Mouse (Mus musculus) layer of hippocampus, adult 2 months (tissue): ENCODE data around the gene Cryba4. TPM values are rescaled to one million over a fixed set of nuclear protein-coding genes. Genes with fewer than 3 reads are reported as not detected.

Experiments
- DNase-seq, 2 experiments: peaks; one replicate each; pipeline ENCODE4 v3.0.0; 2022; ENCODE audit warnings: low spot score in 2 of 2
- H3K27ac ChIP-seq: fragments of 200-600 bp; 2 replicates; pipeline ENCODE4 v1.8.1; 2022
- H3K4me3 ChIP-seq: fragments of 200-600 bp; 2 replicates; pipeline ENCODE4 v1.8.1; 2022; ENCODE audit warnings: mild to moderate bottlenecking
- CTCF ChIP-seq: fragments of 200-600 bp; conservative IDR thresholded peaks from 2 replicates; pipeline ENCODE4 v1.8.1; 2022; ENCODE audit warnings: antibody characterized with exemption, mild to moderate bottlenecking, moderate library complexity
- total RNA-seq, 2 experiments: library from RNA; stranded (reverse); gene quantifications; 2 replicates each; pipeline ENCODE4 v1.2.3; 2021

Cryba4 gene
- total RNA-seq, 2 experiments from 2014 or later = 1.0 to 1.5 TPM

DNA sequence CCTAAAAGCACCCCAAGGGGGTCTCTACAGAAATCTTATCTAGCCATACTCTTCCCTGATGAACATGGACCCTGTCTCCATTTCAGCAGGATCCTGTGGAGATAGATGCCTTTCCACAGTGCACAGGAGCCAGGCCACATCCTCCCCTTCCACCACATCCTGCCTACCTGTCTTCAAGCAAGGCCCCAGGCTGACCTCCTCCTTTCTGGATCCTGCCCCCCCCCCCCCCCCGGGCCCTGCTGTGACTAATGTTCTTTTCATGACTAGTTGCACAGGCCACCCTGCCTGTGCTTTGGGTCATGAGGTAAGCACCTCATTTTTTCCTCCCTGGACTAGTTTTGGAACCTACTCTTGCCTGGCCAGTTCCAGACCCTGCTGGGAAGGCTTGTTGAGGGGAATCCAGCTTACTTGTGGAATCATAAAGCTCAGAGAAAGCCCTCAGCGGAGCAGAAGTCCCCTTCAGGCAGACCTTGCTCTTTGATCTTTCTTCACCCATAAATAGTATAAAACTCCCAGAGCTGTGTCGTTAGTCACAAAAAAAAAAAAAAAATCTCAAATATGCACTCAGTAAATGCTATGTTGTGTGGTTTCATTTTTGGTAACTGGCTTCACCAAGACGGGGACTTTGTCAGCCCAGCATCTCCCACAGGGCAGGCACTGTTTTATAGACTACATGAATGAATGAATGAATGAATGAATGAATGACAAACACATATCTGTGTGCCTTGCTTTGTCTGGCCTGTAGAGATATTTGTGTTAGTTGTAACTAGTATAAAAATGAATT is 22.9 kb upstream of the Cryba4 start:
- DNase-seq = no peak

DNA sequence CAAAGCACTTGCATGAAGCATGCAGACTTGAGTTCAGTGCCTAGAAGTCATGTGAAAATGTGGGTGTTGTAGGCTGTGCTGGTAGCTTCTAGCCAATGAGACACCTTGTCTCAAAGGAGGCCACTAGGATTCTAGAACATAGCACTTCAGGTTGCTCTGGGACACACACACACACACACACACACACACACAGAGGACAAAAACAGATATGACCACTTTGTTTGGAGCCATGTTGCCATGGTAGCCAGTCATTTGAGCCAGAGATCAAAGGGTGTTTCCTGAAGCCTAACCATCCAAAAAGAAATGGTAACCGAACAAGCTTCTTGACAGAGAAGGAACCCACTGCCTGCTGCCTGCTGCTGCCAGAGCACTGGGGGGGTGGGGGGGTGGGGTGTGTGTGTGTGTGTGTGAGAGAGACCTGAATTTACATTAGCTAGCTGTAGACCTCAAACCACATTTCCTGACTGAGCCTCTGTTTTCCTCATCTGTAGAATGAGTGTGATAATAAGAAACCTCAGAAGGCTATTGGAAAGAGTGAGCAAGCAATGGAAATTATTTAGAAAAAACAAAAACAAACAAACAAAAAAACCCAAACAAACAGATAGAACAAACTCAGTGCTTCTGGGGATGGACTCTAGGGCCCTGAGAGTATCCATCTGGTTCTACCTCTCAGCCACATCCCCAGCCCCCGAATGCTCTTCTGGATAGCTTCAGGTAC is 21.6 kb upstream of the Cryba4 start:
- no peak overlapping the region for H3K4me3 ChIP-seq
- H3K27ac ChIP-seq = no peak overlapping the region
- DNase-seq = no peak
- no peak for TF ChIP-seq CTCF

More for the DNA sequence above, 22.9 kb upstream of the Cryba4 start:
- TF ChIP-seq CTCF = no peak
- peak overlapping the region; percentile 88; the same call in 1 of the 2 replicates for H3K4me3 ChIP-seq
- peak overlapping the region; percentile 74; the same call in 1 of the 2 replicates for H3K27ac ChIP-seq

DNA sequence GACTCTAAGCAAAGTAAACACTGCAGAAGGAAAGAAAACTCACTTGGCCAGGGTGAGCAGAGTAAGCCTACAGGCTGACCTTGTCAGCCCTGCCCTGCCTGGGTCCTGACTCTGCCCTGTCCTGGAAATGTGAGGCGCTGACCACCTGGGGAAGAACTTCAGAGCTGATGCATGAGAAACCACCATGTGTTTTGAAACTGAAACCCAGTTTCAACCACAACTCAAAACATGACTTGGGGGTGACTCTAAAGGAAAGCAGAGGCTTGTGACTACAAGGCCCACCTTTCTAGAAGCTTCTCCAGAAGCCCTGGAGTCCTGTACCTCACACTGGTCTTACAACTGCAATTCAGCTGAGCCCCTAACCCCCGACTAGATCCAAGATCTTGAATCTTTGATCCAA is 20.6 kb upstream of the Cryba4 start:
- H3K4me3 ChIP-seq = no peak overlapping the region
- TF ChIP-seq CTCF = no peak
- DNase-seq = no peak
- no peak overlapping the region for H3K27ac ChIP-seq

DNA sequence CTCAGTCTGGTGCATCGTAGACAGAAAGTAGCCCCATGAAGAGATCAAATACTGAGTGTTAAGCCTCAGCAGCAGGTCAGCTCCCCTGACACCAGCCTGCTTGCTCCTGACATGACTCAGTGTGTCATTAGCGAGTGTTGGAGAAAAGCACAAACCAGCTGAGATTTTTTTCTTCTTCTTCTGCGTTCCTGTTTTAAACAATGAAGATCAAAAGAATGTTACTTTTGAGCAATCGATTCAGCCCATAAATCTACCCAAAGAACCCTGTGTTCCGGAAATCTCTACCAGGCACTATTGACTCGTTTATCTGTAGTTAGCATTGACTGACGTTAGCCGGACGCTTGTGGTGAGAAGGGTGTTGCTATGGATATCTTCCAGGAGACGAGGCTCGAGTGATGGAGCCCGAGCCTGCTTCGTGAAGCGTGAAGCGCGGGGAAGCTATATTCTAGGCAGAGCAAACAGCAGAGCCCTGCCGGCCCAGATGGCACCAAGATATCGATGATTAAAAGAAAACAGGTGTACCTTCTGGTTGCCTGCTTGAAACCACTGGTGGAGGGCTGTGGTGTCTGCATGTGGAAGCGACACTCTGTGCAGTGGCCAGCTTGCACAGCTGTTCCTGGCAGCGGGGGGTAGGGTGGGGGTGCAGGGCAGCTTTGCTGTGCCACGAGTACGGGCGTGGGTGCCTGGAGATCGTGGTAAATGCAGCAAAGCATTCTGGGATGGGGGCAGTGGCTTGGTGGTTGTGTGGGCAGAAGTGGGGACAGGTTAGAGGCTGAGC is 18.6 kb upstream of the Cryba4 start:
- no peak overlapping the region; the same call in 1 of the 2 replicates for H3K4me3 ChIP-seq
- TF ChIP-seq CTCF = no peak
- DNase-seq = peak; percentile 41 to 46
- H3K27ac ChIP-seq = peak overlapping the region; percentile 80

DNA sequence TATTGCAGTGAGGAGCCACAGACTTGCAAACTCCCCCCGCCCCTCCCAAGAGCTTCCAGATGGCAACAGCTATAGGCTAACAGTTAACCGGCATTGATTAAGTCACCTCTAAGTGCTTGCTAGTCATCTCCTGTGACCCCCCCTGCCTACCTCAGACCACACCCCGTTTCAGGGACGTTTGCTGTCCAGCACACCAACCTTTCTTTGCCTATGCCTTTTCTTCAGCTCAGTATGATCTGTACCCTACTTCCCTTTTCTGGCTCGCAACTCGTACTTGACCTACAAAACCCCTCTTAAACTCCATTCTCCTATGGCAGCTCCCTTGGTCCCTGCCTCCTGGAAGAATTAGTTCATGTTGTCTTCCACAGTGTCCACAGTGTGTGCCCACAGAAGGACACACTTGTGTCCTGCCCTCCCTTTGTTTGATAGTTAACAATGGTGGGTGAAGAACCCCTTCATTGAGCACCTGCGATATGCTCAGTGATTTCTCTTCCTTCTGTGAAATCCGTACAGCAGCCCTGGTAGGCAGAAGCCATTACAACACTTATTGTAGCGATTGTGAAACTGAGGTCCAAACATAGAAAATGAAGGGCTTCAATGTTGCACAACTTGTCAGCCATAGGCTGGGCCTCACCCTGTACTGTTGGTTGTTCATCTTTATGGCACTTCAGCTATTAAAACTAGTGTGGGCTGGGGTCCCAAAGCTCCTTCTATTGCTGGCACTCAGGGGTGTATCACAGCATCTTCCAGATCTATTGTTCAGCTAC is 13.9 kb upstream of the Cryba4 start:
- no peak for DNase-seq
- Histone ChIP-seq H3K4me3 (no peak overlapping the region), H3K27ac (peak overlapping the region; percentile 32; the same call in 1 of the 2 replicates)
- no peak for TF ChIP-seq CTCF

DNA sequence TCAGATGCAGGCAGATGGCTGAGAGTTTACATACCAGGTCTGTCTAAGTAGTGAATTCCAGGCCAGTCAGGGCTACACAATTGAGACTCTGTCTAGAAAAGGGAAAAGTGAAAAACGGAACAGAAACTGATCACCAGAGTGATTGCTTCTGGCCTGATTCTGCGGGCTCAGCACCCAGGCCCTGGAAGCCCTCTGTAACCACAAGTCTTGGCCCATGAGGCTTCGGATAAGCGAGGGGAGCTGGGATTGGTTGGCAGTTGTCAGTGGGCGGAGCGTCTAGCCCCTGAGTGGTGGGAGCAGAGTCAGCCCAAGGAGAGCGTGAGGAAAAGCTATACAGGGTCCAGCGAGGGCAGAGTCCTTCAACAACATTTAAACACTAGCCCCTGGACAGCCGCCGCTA is 13.2 kb upstream of the Cryba4 start:
- no peak for DNase-seq
- TF ChIP-seq CTCF = no peak
- peak overlapping the region; percentile 32; the same call in 1 of the 2 replicates for H3K27ac ChIP-seq
- H3K4me3 ChIP-seq = no peak overlapping the region

DNA sequence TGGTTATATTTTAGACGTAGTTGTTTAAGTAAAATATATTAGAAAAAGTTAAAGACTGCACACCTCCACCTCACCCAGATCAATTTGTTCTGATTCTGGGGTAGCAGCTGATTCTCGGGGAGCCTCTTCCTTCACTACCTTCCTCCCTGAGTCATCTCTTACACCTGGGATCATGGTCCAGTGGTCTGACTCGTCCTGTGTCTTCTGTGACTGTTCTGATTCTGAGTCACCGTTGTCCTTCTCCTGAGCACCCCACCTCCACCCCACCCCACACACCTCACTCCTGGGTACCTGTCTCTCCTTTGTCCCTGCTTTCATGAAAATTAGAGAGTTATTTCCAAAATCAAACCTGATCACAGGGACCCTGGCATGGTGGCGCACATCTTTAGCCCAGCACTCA is 12.8 kb upstream of the Cryba4 start:
- Histone ChIP-seq H3K27ac (no peak overlapping the region), H3K4me3 (no peak overlapping the region)
- no peak for TF ChIP-seq CTCF
- DNase-seq = no peak

DNA sequence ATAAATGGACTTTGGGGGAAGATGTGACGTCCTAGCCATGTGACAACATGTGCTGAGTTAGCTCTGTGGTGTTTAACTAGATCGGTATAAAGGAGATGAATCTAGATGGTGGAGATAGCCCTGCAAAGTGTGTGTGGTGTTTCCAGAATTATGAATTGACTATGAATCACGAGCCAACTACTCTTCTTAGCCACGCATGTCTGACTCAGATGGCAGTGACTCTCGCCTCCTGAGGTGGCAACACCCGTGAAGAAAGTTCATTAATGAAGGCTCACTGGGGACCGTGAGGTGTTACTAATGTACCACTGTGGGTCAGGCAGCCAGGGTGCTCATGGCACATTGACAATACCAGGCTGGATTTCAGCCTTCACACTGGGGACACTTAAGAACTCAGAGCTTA is 11.8 kb upstream of the Cryba4 start:
- TF ChIP-seq CTCF = no peak
- no peak for DNase-seq
- Histone ChIP-seq H3K27ac (no peak overlapping the region), H3K4me3 (no peak overlapping the region)

DNA sequence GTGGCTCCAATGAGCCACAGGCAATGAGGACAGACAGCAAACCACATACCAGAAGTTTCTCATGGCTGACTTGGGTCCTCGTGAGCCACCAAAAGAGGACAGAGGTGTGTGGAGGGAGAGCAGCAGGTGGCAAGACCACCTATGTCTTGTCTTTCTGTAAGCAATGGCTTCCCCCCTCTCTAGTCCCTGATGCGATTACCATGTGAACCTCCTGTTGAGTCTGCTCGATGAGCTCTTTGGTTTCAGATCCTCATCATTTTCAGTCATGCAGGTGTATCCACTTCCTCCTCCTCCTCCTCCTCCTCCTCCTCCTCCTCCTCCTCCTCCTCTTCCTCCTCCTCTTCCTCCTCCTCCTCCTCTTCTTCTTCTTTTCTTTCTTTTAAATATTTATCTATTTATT is 8.5 kb upstream of the Cryba4 start:
- H3K27ac ChIP-seq = no peak overlapping the region
- no peak for TF ChIP-seq CTCF
- no peak overlapping the region for H3K4me3 ChIP-seq
- DNase-seq = no peak

DNA sequence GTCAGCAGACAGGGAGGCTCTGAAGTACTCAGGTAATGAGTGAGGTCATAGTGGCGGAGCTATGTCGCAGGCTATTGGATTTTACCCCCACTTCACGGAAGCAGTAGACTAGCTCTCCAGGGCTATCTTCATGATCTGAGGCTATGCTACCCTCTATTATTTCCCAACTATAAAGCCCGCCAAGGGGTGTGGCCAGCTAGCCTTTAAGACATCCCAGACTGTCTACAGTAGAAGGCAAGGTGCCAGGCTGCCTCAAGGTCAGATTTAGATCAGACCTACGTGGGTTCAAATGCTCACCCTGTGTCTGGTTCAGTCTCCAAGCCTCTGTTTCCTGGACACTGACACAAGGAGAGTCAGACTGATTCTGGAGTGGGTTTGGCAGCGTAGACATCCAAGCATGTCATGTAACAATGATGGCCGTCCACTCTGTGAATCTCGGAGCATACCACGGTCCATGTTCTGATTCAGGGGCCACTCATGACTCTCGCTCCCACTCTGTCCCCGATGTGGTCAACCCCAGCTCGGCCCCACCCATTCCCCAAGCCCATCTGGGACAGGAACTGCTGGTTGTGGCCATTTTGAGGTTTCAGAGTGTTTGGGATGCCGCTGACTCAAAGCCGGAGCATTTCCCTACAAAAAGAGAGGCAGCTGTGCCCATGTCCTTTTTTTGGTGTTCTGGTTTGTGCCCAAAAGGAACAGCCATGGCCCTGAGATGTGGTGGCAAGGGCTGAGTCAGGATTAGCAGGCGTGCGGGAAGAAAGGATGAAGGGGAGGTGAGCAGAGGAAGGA is 7.7 kb upstream of the Cryba4 start:
- Histone ChIP-seq H3K4me3 (no peak overlapping the region), H3K27ac (no peak overlapping the region)
- DNase-seq = no peak
- no peak for TF ChIP-seq CTCF

DNA sequence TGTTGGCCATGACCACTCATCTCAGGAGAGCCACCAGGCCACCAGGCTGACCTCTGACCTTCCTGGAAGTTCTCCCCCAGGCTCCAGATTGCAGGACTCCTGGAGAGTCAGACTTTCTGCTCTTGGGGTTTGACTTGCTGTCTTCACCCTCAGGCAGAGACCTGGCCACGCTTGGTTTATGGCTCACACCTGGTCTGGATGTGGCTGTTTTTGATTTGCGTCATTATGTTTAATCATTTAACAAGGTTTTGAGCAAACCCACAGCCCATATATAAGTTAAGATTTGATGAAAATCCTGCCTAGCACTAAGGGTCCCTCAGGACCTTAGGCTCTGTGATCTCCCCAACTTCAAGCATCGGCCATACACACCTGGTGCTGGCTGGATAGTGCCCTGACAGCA is 5.6 kb upstream of the Cryba4 start:
- TF ChIP-seq CTCF = no peak
- H3K27ac ChIP-seq = no peak overlapping the region
- no peak for DNase-seq
- no peak overlapping the region for H3K4me3 ChIP-seq

DNA sequence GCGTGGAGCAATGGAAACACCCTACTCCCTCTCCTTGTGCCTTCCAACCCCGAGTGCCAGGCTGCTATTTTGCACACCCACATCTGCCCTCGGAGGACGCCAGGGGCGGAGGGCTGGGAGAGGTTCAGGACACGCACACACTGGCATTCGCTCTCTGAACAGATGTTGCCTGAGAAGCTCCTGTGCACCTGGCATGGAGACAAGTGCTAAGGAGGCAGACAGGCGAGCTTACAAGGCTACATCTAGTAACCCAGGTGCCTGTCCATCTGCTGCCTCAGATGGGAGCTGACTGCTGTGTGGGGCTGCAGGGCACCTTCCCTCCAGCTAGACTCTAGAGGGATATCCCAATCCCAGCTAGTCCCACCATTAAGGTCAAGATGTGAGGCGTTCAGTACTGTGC is 4.1 kb upstream of the Cryba4 start:
- no peak for TF ChIP-seq CTCF
- peak overlapping the region; percentile 76 for H3K27ac ChIP-seq

More for the DNA sequence above, 4.1 kb upstream of the Cryba4 start:
- no peak overlapping the region for H3K4me3 ChIP-seq
- no peak for DNase-seq
